Mouse (Mus musculus) embryonic fibroblast, embryonic 13.5 days (primary cell): ENCODE results near the gene Foxd4. TPM values are rescaled to one million over a fixed set of nuclear protein-coding genes. Genes with fewer than 3 reads are reported as not detected.

Source experiments
- H3K27ac ChIP-seq: 2 replicates; pipeline ENCODE4 v1.5.1; 2012; ENCODE audit warnings: low read length, control low read depth, inconsistent platforms; ENCODE audit not compliant: insufficient read depth
- H3K4me1 ChIP-seq: 2 replicates; pipeline ENCODE4 v1.6.1; 2011; ENCODE audit warnings: low read length; ENCODE audit not compliant: control insufficient read depth, insufficient read depth
- H3K4me3 ChIP-seq: 2 replicates; pipeline ENCODE4 v1.5.1; 2011; ENCODE audit warnings: mild to moderate bottlenecking, control low read depth, low read length; ENCODE audit not compliant: insufficient read depth
- CTCF ChIP-seq: IDR thresholded peaks from 2 replicates; pipeline ENCODE4 v1.5.1; 2011; ENCODE audit warnings: mild to moderate bottlenecking, control low read depth, low read length, moderate library complexity, borderline replicate concordance; ENCODE audit not compliant: insufficient read depth
- POLR2A ChIP-seq: IDR thresholded peaks from 2 replicates; pipeline ENCODE4 v1.6.1; 2011; ENCODE audit warnings: low read depth, mild to moderate bottlenecking, control low read depth, low read length, moderate library complexity
- polyA plus RNA-seq: library from polyadenylated mRNA; stranded (reverse); fragments of >200 nt; gene quantifications from 2 replicates; pipeline ENCODE4 v1.2.4, GENCODE M21; 2011; ENCODE audit warnings: low read depth; ENCODE audit not compliant: missing spikeins, insufficient read length

Foxd4 gene
- not detected in 2 replicates for polyA plus RNA-seq

- TF ChIP-seq CTCF (no peak), POLR2A (no peak)
- Histone ChIP-seq H3K4me1 (no peaks in the 10 kb centered on the region), H3K4me3 (0 out of 2 replicates have a peak within 1 kb of the TSS, but pooled peaks have one; percentile 8), H3K27ac (no peak within 1 kb of the TSS)
Measured at GRCm38 (mm10) chr19:24900581-24901220, at the start of gene Foxd4. Foxd4 (minus strand) TSS chr19:24901197.

- TF ChIP-seq CTCF: no peak
- TF ChIP-seq POLR2A: no peak
- Histone ChIP-seq H3K27ac (no peak overlapping the region), H3K4me3 (no peak overlapping the region), H3K4me1 (no peaks in the 10 kb centered on the region)
Measured at GRCm38 (mm10) chr19:24945521-24946262, 44.7 kb upstream of the Foxd4 start.

GRCm38 (mm10) chr19:24937084-24937483 lies 36.1 kb upstream of the Foxd4 start:
- TF ChIP-seq POLR2A: no peak
- TF ChIP-seq CTCF: no peak
- H3K4me3 ChIP-seq: no peak overlapping the region
- H3K4me1 ChIP-seq: no peaks in the 10 kb centered on the region
- no peak overlapping the region for H3K27ac ChIP-seq

- TF ChIP-seq CTCF (no peak), POLR2A (no peak)
- no peak overlapping the region for H3K27ac ChIP-seq
- no peaks in the 10 kb centered on the region for H3K4me1 ChIP-seq
- H3K4me3 ChIP-seq: no peak overlapping the region
Measured at GRCm38 (mm10) chr19:24929041-24929440, 28.0 kb upstream of the Foxd4 start.

- H3K4me1 ChIP-seq: no peaks in the 10 kb centered on the region
- TF ChIP-seq POLR2A (no peak), CTCF (no peak)
- no peak overlapping the region for H3K27ac ChIP-seq
- no peak overlapping the region for H3K4me3 ChIP-seq
Measured at GRCm38 (mm10) chr19:24920866-24921265, 19.9 kb upstream of the Foxd4 start.

- no peak overlapping the region for H3K27ac ChIP-seq
- H3K4me3 ChIP-seq: no peak overlapping the region
- no peaks in the 10 kb centered on the region for H3K4me1 ChIP-seq
- TF ChIP-seq POLR2A: no peak
- TF ChIP-seq CTCF: no peak
Measured at GRCm38 (mm10) chr19:24908385-24909155, 7.6 kb upstream of the Foxd4 start.

- H3K4me3 ChIP-seq: no peak overlapping the region
- TF ChIP-seq POLR2A (no peak), CTCF (no peak)
- H3K27ac ChIP-seq: no peak overlapping the region
- no peaks in the 10 kb centered on the region for H3K4me1 ChIP-seq
Measured at GRCm38 (mm10) chr19:24907655-24908054, 6.7 kb upstream of the Foxd4 start.

GRCm38 (mm10) chr19:24902821-24903220 lies 1.8 kb upstream of the Foxd4 start:
- Histone ChIP-seq H3K4me3 (no peak overlapping the region), H3K4me1 (no peaks in the 10 kb centered on the region), H3K27ac (no peak overlapping the region)
- TF ChIP-seq POLR2A (no peak), CTCF (no peak)

GRCm38 (mm10) chr19:24902256-24902655 lies 1.3 kb upstream of the Foxd4 start:
- Histone ChIP-seq H3K4me3 (no peak overlapping the region), H3K27ac (no peak overlapping the region), H3K4me1 (no peaks in the 10 kb centered on the region)
- TF ChIP-seq POLR2A (no peak), CTCF (no peak)

- H3K4me3 ChIP-seq: no peak overlapping the region
- no peak overlapping the region for H3K27ac ChIP-seq
- TF ChIP-seq POLR2A (no peak), CTCF (no peak)
Measured at GRCm38 (mm10) chr19:24901666-24902065, 669 bp upstream of the Foxd4 start.

More at GRCm38 (mm10) chr19:24901666-24902065, 669 bp upstream of the Foxd4 start:
- H3K4me1 ChIP-seq: no peaks in the 10 kb centered on the region
